Mouse (Mus musculus) spleen, adult 12 weeks (tissue): ENCODE results near the gene Rusc2.

Experiments
- DNase-seq: peaks from one replicate; pipeline ENCODE4 v3.0.0; 2022; ENCODE audit warnings: low spot score

Gene Rusc2

GRCm38 (mm10) chr4:43384541-43384940 is 2.8 kb downstream of the Rusc2 start:
- no peak for DNase-seq

- no peak for DNase-seq
Measured at GRCm38 (mm10) chr4:43386932-43387331, 5.2 kb downstream of the Rusc2 start.

GRCm38 (mm10) chr4:43389390-43389789 is 7.6 kb downstream of the Rusc2 start:
- no peak for DNase-seq

DNA sequence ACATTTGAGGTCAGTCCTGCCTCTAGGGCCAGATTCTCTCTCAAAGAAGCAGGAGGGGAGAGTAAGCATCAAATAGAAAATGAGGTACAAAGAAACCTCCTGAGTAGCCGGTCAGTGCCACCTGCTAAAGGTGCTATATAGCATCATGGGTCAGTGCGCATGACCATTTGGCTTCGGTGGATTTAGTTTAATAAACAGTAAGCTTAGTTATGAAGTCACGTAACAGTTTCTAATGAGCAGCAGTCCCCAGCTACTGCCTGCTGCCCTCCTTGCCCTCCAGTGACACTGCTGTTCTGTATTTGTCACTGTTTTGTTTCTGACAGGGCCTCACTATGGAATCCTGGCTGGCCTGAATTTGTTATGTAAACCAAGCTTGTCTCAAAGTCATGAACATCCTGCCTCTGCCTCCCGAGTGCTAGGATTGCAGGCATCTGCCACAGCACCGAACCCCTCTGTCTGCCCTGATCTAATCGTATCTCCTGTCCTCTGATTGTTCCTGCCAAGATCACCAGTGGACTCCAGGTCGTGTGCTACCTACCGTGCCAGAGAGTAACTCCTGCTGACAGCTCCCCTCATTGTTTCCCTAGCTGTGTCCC is 8.2 kb downstream of the Rusc2 start:
- no peak for DNase-seq

DNA sequence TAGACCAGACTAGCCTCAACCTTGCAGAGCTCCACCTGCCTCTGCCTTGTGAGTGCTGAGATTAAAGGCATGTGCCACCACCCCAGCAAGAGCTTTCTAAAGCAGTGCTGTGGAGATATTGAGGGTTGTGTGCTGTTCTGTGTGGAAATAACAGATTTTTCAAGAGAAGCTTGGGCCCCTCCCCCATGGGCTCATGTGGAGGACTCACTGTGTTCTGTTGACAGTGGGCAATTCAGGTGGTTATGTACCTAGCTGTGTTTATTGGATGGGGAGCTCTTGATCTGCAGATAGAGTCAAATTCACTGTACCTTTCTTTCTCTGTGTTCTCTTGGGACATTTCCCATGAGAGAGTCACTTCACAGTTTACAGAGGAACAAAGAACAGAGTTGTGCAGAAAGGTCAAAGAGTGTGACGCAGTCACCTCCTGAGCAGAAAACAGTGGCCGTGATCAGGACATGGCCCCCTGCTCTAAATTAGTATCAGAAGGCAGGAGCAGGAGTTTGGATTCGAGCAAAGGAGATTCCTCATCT is 9.8 kb downstream of the Rusc2 start:
- no peak for DNase-seq

- no peak for DNase-seq
Measured at GRCm38 (mm10) chr4:43394345-43394891, 12.6 kb downstream of the Rusc2 start.

GRCm38 (mm10) chr4:43395147-43395546 is 13.4 kb downstream of the Rusc2 start:
- DNase-seq, result no peak

GRCm38 (mm10) chr4:43395836-43396235 is 14.1 kb downstream of the Rusc2 start:
- DNase-seq, result no peak

GRCm38 (mm10) chr4:43396381-43396780 is 14.6 kb downstream of the Rusc2 start:
- DNase-seq, result no peak

DNA sequence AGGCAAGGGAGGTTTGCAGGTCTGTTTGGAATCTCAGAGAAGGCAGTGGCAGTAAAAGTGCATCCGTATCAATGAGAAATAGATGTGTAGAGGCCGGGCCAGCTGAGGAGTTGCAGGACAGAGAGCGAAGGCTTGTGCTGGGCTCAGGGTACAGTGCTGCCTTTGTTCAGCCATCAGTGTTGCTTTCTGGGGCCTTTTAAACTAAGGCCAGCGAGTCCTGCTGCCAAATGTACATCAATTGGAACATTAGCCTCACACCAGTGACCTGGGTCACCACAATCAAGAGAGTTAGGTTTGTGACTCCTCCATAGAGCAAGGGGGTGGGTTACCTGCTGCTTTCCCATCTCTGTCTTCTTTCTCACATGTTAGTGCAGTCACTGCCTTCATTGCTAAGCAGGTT is 16.2 kb downstream of the Rusc2 start:
- no peak for DNase-seq

GRCm38 (mm10) chr4:43398829-43399331 is 17.1 kb downstream of the Rusc2 start:
- DNase-seq, result no peak

DNA sequence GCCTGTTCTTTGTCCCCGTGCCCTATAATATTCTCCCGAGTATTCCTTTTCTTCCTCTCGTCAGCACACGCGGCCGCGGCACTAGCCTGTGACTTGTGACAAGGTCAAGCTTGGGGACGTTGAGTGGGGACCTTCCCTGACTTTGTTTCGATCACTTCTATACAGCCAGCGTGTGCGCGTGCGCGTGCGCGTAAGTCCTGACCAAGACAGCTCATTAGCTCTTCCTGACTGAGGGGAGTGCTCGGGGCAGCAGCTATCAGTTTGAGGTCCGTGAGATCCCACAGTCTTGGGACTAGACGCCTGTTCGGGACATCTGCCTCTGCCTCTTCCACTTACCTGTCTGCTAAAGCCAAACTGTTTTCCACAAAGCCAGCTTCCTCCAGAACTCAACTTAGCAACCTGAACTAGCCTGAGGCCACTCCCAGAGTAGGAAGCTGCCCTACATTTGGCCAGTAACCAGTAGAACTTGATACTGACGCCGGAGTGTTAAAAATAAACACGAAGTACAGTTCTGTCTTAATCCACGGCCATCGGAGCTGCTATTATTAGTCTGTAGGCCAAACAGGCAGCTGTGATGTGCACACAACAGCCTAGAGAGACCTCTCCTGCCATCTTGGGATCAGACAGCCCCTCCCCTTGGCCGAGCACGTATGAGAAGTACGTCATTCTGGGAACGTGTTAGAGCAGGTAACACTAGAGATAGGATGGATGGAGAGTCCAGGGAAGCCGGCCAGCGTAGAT is 17.8 kb downstream of the Rusc2 start:
- DNase-seq, result no peak

- DNase-seq, result no peak
Measured at GRCm38 (mm10) chr4:43400976-43401375, 19.2 kb downstream of the Rusc2 start.

GRCm38 (mm10) chr4:43401486-43401885 is 19.7 kb downstream of the Rusc2 start:
- no peak for DNase-seq

DNA sequence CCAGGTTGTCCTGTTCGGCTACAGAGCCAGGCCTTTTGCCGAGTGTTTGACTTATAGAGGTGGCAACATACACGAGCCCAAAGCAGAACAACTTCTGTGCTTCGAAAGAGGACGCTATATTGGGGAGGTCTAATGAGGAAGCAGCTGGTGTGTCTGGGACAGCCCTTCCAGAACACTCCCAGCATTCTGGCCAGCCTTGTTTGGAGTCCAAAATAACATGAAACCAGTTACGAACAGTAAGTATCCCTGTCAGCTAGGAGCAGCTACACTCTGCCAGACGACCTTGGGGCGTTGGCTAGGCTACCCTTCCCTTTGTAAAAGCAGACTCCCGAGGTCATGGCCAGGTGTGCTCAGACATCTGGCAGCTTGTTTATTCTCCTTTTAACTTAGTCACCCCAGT is 20.4 kb downstream of the Rusc2 start:
- DNase-seq, result no peak

DNA sequence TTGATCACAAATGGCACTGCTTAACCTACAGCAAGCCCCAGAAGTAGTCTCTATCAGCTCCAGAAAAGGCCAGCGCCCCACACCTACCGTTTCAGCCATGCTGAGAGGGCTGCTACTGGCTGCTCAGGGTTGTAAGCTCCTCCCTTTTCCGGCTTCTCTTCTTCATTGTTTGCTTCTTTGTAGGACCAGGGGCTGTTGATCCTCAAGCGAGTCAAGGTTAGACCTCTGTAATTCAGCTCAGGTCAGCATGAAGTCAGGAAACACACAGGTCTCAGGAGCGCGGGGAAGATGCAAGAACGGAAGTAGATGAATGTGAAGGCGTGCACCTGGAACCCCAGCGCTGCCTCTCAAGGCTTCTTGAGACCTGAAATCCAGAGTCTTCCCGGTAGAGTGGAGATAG is 22.9 kb downstream of the Rusc2 start:
- DNase-seq, result no peak

DNA sequence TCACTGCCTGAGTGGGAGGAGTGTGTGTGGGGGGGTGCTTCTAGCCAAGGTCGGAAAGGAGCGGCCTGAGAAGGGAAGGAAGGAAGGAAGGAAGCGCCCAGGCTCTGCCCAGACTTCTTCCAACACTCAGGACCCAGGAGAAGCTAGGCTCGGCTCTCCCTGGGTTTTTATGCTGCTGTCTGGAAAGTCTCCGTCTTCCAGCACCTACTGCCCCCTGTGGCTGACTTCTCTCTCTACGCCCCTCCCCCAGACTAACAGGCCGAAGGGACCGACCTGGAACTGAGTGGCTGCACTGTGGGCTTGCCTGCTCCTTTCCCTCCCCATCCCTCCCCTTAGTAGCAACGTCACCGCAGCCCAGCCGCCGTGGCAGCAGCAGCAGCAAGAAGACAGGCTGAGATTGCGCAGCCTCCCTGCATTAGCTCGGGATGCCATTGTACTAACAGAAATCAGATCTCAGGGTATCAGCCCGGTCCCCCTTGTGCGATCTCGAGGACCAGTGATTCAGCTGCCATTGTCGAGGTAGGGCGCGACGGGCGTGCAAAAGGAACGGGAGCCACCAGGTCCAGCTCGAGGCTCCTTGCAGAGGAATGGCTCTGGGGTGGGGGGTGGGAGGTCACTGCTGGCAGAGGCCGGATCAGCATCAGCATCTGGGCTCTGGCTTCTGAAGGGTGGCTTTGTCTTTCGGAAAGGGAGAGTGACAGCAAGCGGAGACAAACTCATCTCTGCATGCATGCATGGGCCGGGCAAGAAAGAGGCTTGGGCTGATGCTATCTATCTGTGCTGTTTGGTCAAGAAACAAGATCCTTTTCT is 24.6 kb downstream of the Rusc2 start:
- DNase-seq, result no peak

DNA sequence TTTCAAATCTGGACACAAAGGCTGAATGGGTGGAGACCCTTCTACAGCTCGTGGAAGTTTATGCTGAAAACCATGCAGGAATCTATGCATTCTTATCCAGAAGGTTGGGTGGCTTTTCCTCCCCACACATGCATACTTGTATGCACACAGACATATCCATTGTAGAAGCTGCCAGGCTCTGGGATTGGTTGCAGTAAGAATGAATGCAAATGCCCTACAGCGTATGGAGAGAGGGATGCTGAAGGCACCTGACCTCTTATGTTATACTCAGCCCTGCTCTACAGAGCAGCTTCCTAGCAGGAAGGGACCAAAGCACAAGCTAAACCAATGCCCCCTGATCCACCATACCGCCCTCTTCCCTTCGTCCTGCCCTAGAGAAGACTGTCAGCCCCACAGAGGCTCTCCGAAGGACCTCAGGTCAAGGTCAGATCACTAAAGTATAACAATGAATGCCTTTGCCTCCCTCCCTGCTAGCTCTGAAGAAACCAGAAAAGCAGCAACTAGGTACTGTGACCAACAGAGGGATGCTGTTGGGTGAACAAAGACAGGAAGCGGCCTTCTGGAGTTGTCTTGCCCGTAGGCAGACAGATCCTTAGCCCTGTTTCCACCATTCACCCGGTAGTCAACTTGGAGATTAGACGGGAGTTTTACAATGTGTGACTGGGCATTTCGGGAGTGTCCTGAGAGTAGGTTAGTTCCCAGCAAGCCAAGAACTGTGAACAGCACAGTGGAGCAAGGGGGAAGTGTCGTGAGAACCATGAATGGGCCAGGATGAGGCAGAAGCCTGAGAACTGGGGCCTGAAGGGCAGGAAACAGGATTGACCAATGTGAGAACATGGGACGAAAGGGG is 25.5 kb downstream of the Rusc2 start:
- no peak for DNase-seq

DNA sequence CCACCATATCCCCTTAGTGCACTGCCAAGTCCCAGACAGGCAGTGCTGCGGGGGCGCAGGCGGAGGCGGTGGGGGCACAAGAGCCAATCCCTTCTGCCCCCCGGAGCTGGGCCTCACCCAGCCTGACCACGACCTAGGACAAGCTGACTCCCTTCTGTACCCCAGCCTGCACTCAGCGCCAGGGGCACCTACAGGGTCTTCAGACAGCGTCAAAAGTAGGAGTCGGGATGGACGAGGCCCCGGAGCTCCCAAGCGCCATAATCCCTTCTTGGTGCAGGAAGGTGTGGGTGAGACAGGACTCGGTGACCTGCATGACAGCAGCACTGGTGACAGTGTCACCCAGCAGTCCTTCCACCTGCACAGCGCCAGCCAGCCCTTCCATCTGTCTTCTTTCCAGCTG is 33.0 kb downstream of the Rusc2 start:
- DNase-seq, result no peak

GRCm38 (mm10) chr4:43415221-43416070 is 33.7 kb downstream of the Rusc2 start:
- DNase-seq, result no peak
